Mouse (Mus musculus) CH12F3 (cell line): ENCODE measurements around the gene Inpp4b.

Source experiments
- in situ Hi-C: fragments of 300-500 bp; cut with MboI; formaldehyde crosslinking; loops from 2 replicates; pipeline ENCODE4 v1.14.3; 2020; ENCODE audit warnings: low sequenced_read_pairs

Gene Inpp4b

DNA sequence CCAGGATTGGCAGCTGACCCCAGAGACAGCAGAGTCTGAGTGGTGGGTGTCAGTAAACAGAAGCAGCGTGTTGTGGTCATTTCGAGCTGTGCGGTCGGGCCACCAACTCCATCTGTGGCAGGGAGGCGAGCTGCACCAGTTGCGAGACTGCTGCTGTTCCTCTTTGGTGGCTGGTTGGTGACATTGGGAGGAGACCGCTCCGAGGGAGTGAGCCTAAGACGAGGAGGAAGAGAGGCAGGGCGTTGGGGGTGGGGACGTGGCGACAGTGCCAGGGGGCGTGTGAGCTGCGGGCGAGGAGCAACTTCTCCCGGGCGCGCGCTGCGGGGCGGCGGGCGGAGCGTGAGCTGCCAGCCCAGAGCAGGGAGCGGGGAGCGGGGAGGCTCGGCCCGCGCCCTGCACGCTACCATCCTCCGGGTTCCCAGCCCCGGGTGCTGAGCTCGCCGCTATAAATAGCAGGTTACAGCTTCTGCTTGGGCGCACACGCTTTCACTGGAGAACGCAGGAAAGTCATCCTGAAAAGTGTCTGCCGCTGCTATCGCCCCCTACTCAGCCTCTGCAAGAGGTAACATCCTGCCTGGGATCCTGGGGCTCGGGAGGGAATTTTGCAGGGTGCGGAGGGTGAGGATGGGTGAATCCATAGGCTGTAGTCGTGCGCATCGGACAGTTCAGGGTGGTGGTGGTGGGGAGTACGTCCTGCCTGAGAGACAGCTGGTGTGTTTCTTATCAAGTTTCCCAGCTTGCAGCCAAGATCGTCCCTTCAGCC is at the start of gene Inpp4b:
Inpp4b (plus strand) TSS at position 321 of the 763 bp plus-strand sequence.
- in situ Hi-C loops: no loop called here

DNA sequence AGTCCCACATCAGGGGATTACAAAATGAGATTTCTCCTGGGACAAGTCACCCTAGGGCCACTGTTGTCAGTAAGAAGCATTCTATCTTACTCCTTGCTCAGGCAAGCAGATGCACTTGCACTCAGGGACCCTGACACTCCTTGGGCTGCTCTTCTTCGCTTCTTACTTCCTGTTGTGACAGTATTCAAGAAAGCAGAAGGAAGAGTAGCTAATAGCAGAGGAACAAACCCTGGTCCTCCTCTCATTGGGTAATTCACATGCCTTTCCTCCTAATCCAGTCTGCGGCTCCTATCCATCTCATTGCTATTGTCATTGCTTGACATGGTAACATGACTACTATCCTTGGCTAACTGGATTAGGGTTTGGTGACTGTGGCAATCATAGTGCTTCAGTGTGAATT is 7.1 kb upstream of the Inpp4b start:
- in situ Hi-C loops: no loop called here

DNA sequence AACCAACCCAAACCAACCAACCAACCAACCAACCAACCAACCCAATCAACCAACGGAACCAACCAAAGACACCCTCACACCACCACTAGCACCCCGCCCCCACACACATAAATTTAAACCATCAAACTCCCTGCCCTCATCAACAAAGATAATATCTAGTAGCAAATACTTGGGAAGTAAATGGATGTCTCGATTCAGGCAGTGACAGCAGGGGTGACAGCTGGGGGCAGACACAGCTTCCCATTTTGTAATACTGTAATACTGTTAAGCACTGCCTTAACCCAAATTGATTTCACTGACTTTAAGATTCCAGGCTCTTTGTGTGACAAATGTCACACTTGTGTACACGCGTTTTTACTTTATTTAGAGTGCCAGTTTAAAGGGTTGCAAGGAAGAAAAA is 1.2 kb upstream of the Inpp4b start:
- in situ Hi-C loops: no loop called here

DNA sequence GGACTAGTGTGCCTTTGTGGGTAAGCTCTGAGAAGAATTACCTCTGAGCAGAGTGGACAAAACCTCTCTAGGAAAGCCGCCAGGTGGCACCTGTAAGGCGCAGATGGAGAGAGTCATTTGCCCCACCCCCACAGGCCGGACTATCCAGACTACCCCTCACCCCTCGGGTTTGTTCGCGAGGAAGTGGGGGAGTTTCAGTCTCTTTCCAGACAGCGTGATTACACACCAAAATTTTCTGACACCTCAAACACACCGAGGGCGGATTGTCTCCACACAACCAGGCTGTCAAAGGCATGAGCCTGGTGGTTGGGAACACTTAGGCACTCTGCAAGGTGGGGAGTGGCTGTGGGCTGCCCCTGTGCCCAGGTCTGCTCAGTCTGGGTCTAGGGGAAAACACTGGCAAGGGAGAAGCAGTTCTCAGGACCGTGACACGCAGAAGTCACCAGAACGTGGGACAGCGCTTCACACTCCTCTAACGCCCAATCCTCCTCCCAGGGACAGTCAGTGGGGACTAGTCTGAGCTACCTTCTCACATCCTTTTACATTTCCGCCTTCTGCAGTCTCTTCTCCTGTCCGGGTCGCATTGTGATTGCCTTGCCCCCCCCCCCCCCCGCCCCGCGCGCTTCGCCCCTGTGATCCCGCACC is 643 bp upstream of the Inpp4b start:
- in situ Hi-C loops: no loop called here

DNA sequence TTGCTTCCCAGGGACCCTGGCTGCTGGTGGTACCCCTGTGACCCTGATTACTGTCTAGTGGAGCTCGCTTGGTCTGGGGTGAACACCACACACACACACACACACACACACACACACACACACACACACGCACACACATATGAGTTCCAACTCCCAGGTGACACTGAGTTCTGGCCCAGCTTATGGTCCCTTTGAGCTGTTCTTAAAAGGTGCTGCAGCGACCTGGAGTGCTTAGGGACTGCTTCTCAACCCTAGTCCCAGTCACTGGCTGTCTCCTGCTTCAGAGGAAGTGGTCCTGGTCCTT is 595 bp downstream of the Inpp4b start:
- in situ Hi-C loops: no loop called here

DNA sequence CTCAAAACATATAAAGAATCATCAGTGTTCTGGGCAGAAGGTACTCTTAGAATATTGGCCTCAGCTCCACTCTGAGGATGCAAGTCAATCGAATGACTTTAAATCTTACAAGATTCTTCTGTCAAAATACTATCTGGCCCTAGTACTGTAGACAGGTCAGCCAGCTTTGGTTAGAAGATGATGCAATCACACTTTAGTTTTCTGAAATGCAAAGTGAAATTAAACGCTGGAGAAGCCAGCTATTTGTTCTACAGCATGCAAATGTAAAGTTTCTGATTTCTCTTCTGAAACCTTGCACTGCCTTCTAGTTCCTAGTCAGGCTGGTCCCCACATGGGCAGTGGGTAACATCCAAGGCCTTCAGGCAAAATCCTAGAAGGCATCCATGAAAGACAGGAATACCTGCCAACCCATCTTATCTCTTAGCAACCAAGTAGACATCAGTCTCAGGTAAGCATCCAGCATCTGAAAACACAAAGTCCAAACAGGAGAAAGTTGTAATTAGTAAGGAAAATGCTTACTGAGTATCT is 2.9 kb downstream of the Inpp4b start:
- in situ Hi-C loops: no loop called here

DNA sequence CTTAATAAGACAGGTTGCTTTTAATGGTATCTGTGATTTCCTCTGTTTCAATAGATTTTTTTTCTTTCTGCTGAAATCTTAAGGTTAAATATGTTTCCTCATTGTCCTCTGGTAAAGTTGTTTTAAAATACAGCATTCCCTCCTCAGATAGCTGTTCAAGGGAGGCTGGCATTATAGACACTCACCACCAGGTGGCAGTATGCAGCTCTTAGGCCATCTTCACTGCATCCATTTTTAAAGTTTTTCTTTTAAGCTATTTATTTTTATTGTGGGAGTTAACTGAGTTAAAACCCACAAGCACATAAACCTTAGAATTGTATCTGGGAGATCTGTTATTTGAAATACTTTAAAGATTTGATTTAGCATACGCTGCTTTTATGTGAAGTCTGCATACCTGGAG is 7.1 kb downstream of the Inpp4b start:
- in situ Hi-C loops: no loop called here

DNA sequence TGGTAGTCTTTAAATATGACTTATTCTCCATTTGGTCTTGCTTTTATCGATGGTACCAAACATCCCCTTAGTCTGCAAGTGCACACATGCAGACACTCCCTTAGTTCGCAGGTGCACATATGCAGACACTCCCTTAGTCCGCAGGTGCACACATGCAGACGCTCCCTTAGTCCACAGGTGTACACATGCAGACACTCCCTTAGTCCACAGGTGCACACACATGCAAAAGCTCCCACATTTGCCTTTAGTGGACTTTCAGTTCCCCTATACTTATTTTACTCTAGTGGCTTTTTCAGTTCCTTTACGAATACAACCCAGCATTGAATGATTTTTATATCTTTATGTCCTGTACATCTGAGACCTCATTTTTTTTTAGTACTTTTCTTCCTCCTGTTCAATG is 11.1 kb downstream of the Inpp4b start:
- in situ Hi-C loops: loop anchor here (25.0 kb wide), 1 partner anchor 459 kb away; no protein-coding TSS in a partner anchor

DNA sequence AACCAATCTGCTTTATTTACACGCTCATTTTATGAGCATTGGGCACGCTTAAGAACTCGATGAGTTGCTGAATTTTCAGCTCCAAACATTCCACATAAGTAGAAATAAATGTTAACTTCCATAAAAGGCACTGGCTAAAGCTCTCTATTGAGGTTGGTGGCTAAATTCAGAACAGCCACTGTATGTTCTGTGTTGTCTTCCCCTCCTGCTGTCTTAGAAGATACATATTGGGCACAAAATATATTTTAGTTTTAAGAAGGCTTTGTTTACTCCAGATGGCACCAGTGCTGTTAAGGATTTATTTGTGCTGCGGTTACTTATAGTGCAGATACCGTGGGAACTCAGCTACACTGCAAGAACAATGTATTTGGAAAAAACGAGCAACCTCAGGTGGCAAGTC is 15.8 kb downstream of the Inpp4b start:
- in situ Hi-C loops: loop anchor here (25.0 kb wide), 1 partner anchor 454 kb away; no protein-coding TSS in a partner anchor

DNA sequence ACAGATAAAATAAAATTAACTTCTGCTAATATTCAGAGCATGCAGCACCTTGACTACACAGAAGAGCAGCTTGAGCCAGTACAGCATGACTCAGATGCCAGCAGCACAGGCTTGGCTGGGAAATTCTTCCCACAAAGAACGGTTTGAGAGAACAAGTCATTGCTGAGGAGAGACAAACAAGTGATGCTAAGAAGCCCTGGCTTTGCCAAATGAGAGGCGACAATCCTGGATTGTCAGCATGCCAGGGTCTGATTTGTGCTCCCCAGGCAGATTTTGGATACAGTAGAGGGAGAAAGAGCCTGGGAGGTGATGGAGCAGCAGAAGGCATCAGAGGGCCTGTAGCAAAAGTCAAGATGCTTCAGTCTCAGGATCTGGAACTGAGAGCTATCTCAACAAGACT is 18.2 kb downstream of the Inpp4b start:
- in situ Hi-C loops: loop anchor here (25.0 kb wide), 1 partner anchor 452 kb away; no protein-coding TSS in a partner anchor

DNA sequence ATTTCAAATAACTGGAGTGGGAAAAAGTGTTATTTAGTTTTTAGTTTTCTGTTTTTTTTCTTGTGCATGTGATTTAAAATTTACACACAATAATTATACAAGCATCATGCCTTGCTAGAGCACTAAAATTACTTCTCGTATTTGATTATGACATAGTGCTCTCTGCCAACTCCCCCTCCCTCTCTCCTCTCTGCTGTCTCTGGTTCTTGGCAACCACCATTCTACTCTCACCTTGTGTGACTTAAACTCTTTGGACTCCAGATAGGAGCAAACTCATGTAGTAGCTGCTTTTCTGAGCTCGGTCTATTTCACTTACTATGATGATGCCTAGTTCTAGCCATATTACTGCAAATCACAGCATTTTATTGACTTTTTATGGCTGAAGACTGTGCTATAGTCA is 18.8 kb downstream of the Inpp4b start:
- in situ Hi-C loops: loop anchor here (25.0 kb wide), 1 partner anchor 451 kb away; no protein-coding TSS in a partner anchor

DNA sequence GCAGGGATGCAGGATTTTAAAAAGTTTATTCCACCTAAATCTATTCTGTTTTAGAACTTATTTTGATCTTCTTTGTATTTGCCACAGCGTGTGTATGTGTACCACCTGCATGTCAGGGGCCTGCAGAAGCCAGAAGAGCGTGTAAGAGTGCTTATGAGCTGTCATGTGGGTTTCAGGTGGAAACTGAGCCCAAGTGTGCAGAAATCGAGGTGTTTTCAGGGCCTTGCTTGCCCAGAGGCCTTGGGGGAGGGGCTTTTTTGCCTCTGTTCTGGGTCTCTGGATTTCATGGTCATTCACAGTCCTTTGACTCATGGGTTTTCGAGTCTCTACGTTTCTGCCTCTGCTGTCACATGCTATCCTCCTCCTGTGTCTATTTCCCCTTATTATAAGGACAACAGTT is 28.3 kb downstream of the Inpp4b start:
- in situ Hi-C loops: loop anchor here (25.0 kb wide), 1 partner anchor 442 kb away; no protein-coding TSS in a partner anchor

DNA sequence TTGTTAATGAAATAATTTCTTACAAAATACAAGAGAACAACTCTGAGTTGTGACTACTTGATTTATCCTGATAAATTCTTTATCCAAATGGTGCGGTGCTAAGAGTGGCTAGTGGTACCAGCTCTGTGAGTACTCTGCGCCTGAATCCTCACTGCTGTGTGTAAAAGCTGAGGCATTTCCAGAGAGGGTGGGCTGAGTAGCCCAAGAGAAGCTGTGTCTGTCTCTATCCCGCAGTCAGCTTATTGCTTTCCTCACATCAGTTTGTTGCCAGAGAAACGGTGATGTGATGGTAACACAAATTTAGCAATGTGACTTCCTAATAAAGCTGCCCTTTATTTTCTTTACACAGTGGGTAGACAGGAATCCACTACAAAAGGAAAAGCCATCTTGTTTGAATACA is 29.5 kb downstream of the Inpp4b start:
- in situ Hi-C loops: loop anchor here (25.0 kb wide), 1 partner anchor 440 kb away; no protein-coding TSS in a partner anchor

DNA sequence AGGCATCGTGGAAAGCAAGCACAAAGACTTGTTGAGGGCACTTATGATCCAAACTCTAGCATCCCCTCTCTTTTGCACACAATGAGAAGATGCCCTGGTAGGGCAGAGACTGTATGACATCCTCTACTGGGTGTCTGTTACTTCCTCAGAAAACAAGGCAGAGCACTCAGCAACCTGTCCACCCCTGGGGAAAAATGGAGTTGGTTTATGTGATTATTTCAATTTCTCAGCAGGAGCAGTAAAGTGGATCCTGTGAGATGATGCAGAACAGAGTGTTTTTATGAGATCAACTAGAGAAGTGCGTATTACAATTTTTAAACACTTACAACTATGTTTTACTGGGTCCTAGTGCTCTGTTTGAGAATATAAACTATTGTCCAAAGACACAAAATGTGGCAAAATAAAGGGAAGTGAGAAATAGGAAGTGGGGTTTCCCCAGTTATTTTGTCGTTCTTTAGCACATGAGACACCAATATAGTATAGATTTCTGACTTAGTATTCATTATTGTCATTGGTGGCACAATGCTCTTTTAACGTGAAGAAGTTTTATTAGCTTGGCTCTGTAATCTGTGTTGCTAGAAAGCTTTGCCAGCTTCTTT is 32.6 kb downstream of the Inpp4b start:
- in situ Hi-C loops: loop anchor here (25.0 kb wide), 1 partner anchor 437 kb away; no protein-coding TSS in a partner anchor

DNA sequence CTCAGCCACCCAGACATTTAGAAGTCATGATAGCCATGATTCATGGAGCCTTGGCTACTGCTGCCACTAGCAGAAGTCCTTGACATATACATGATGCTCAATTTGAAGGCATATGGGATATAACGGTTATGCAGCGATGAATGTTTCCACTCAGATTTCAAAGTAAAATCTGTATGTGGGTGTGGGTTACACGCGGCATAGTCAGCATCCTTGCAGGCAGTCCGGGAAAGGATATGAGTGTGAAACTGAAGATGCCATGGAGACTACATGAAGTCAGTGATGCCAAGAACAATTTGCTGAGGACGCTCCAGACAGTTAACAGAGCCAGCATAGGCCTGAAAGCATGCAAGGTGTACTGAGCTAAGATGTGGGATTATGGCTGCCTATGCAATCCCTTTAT is 46.6 kb downstream of the Inpp4b start:
- in situ Hi-C loops: no loop called here

DNA sequence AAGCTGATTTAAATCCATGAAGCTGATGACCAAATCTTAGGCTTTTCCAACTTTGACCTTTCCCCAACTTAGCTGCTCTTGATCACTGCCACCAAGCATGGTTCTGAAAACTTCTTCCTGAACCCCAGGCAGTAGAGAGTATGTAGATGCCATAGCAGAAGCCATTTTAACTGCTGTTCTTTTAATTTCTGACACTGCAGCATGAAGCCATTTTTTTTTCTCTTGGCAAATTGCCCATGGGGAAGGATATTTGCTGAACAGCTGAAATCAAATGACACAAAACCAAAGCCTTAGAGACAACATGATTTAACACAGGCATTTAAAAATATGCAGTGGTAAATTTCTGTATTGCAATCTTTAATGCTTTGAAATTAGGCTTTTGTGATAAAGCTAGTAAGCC is 56.7 kb downstream of the Inpp4b start:
- in situ Hi-C loops: no loop called here

DNA sequence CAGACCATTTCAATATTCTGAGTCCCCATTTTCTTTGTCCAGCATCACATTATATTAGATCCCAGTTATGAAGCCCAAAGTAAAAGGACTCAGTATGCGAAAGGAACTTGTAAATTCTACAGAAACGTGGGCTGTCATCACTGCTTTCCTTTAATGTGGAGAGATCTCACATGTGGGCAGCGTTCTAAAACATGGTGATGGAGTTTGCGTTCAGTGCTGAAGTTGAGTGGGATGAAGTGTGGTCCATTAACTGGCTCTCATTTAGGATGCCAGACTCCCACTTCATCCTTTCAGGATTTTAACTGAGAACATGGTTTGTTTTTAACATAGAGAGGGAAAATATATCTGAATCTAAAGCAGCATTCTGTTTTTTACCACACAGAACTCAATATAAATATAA is 57.1 kb downstream of the Inpp4b start:
- in situ Hi-C loops: no loop called here

DNA sequence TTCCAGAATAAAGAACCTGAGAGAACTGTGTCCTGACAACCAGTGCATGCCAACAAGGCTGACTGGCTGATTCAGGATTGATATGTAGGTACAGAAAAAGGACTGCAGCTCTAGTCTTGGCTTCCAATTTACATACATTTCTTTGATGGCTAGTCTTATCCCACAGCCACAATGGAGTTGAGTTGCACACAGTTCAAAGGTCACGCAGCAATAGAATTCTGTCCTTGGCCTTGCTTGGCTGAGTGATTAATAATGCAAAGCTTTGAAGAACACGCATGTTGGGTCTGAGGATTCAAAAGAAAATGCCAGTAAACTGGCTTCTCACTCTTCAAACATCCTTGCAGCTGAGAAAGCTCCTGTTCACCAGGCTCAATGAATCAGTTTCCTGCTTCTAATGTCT is 70.4 kb downstream of the Inpp4b start:
- in situ Hi-C loops: no loop called here

DNA sequence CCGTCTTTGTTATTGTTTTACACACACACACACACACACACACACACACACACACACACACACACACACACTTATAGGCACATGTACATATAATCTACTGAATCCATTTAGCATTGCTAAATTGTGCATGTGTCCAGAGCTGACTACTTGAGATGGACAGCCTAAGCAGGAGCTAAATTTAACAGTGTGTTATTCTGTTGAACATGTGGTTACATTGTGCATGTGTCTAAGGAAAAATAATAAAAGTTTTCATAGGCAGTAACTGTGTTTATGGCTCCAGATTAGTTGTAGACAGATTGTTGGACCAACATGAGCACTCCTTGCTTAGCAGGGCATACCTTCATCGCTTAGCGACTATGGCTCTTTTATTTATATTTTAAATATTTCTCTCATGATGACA is 101.6 kb downstream of the Inpp4b start:
- in situ Hi-C loops: no loop called here

DNA sequence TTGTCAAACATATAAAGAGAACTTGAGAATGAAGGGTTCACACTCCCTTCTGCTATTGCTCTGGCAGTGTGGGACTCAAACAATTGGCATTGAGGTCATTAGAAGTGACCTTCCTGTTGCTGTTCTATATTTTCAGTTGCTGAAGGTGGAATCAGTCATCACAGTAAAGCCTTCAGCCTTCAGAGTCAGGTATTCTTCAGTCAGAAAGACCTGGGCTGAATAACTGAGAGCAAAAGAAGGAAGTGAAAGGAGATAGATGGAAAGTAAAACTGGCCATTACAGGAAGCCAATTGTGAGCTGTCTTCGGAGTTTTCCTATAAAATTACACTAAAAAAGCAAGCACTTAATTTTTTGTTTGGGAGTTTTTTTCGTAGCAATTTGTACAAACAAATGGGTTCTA is 107.4 kb downstream of the Inpp4b start:
- in situ Hi-C loops: no loop called here

DNA sequence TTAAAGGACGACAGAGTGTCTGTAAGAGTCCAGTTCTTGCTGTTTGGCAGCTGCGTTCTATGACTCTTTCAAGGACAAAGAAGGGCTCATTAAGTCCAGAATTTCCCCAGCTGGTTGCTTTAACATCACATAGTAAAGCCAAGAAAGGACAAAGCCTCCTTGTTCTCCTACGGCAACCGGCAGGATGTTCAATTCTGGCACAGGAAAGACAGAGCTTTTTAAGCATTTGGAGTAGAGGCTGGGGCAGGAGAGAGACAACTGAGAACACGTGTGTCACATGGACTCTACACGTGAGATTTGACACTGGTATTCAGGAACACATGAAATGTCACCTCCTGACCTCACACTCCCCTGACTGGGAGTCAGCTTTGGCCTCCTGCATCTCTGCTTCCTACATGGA is 109.7 kb downstream of the Inpp4b start:
- in situ Hi-C loops: no loop called here

DNA sequence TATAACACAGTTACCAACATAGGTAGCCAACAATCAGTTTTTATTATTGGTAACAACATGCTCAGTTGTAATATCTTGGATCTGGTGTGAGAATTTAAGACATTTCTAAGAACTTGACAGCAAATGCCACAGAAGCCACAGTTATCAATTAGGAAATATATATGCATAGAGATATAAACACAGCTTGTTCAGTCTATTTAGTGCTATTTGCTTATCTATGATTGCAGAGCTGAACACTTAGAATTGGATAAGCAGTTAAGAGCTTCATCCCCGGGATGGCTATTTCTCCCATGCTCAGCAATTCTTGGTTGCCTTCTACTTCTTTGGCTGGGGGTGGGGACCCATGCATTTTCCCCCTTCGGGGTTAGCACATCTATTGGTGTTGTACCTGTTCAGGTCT is 112.5 kb downstream of the Inpp4b start:
- in situ Hi-C loops: no loop called here
